Mouse (Mus musculus): ENCODE data around the gene Grid1. TPM values are rescaled to one million over a fixed set of nuclear protein-coding genes. Genes with fewer than 3 reads are reported as not detected.

Grid1 gene
- polyA plus RNA-seq, 1 experiment from 2014 or later = 0.41 TPM

- H3K9me3 ChIP-seq = no peaks in the 10 kb centered on the region
- no peaks in the 10 kb centered on the region for H3K27me3 ChIP-seq (replicated peaks)
- no peaks in the 10 kb centered on the region for H3K36me3 ChIP-seq
- H3K27ac ChIP-seq = no peak overlapping the region
- H3K4me1 ChIP-seq (replicated peaks) = no peaks in the 10 kb centered on the region
- H3K9ac ChIP-seq = no peak overlapping the region
- H3K4me3 ChIP-seq (replicated peaks) = no peak overlapping the region
- H3K4me2 ChIP-seq (replicated peaks) = no peak overlapping the region
- 76% methylated on average over 5 of the region's 5 CpGs for WGBS
- no peak for ATAC-seq
These were observed 23.7 kb downstream of the Grid1 start for GRCm38 (mm10) chr14:34843579-34843978.

- H3K4me2 ChIP-seq (replicated peaks) = no peak overlapping the region
- no peaks in the 10 kb centered on the region for H3K27me3 ChIP-seq (replicated peaks)
- H3K27ac ChIP-seq = no peak overlapping the region
- H3K36me3 ChIP-seq = no peaks in the 10 kb centered on the region
- no peaks in the 10 kb centered on the region for H3K4me1 ChIP-seq (replicated peaks)
- WGBS = 82% methylated on average over 3 of the region's 3 CpGs
- H3K9me3 ChIP-seq = no peaks in the 10 kb centered on the region
- ATAC-seq = no peak
- H3K4me3 ChIP-seq (replicated peaks) = no peak overlapping the region
- no peak overlapping the region for H3K9ac ChIP-seq
These were observed 24.3 kb downstream of the Grid1 start for GRCm38 (mm10) chr14:34844166-34844565.

- no peaks in the 10 kb centered on the region for H3K27me3 ChIP-seq (replicated peaks)
- H3K9ac ChIP-seq = no peak overlapping the region
- H3K4me3 ChIP-seq (replicated peaks) = no peak overlapping the region
- ATAC-seq = no peak
- H3K4me1 ChIP-seq (replicated peaks) = no peaks in the 10 kb centered on the region
- H3K9me3 ChIP-seq = no peaks in the 10 kb centered on the region
- 73% methylated on average over 4 of the region's 4 CpGs for WGBS
- H3K4me2 ChIP-seq (replicated peaks) = no peak overlapping the region
- no peaks in the 10 kb centered on the region for H3K36me3 ChIP-seq
- no peak overlapping the region for H3K27ac ChIP-seq
These were observed 26.9 kb downstream of the Grid1 start for GRCm38 (mm10) chr14:34846799-34847198.

GRCm38 (mm10) chr14:34847625-34848024, 27.7 kb downstream of the Grid1 start:
- Histone ChIP-seq H3K27me3 (replicated peaks) (no peaks in the 10 kb centered on the region), H3K9ac (no peak overlapping the region), H3K4me1 (replicated peaks) (no peaks in the 10 kb centered on the region), H3K36me3 (no peaks in the 10 kb centered on the region), H3K27ac (no peak overlapping the region), H3K9me3 (no peaks in the 10 kb centered on the region), H3K4me2 (replicated peaks) (no peak overlapping the region), H3K4me3 (replicated peaks) (no peak overlapping the region)
- ATAC-seq = no peak
- 88% methylated on average over 5 of the region's 5 CpGs for WGBS

- WGBS = 76% methylated on average over 9 of the region's 9 CpGs
- no peak overlapping the region for H3K27ac ChIP-seq
- no peak for ATAC-seq
These were observed 41.2 kb downstream of the Grid1 start for GRCm38 (mm10) chr14:34860891-34861780.

GRCm38 (mm10) chr14:34867266-34867665, 47.4 kb downstream of the Grid1 start:
- WGBS = 27% methylated on average over 5 of the region's 5 CpGs
- H3K4me3 ChIP-seq (replicated peaks) = no peak overlapping the region
- no peak overlapping the region for H3K27ac ChIP-seq
- no peaks in the 10 kb centered on the region for H3K4me1 ChIP-seq (replicated peaks)
- H3K9ac ChIP-seq = no peak overlapping the region
- no peaks in the 10 kb centered on the region for H3K36me3 ChIP-seq
- no peaks in the 10 kb centered on the region for H3K9me3 ChIP-seq
- no peak for ATAC-seq
- H3K4me2 ChIP-seq (replicated peaks) = no peak overlapping the region
- H3K27me3 ChIP-seq (replicated peaks) = no peaks in the 10 kb centered on the region

More at GRCm38 (mm10) chr14:34860891-34861780, 41.2 kb downstream of the Grid1 start:
- Histone ChIP-seq H3K36me3 (no peaks in the 10 kb centered on the region), H3K9ac (no peak overlapping the region), H3K4me2 (replicated peaks) (no peak overlapping the region), H3K4me1 (replicated peaks) (no peaks in the 10 kb centered on the region), H3K9me3 (no peaks in the 10 kb centered on the region), H3K4me3 (replicated peaks) (no peak overlapping the region), H3K27me3 (replicated peaks) (no peaks in the 10 kb centered on the region)

- Histone ChIP-seq H3K36me3 (no peaks in the 10 kb centered on the region), H3K9me3 (no peaks in the 10 kb centered on the region), H3K27me3 (replicated peaks) (no peaks in the 10 kb centered on the region), H3K4me1 (replicated peaks) (no peaks in the 10 kb centered on the region), H3K4me3 (replicated peaks) (no peak overlapping the region), H3K9ac (no peak overlapping the region), H3K4me2 (replicated peaks) (no peak overlapping the region), H3K27ac (no peak overlapping the region)
- ATAC-seq = no peak
- WGBS = 67% methylated on average over 6 of the region's 6 CpGs
These were observed 48.8 kb downstream of the Grid1 start for GRCm38 (mm10) chr14:34868513-34869260.

GRCm38 (mm10) chr14:34879996-34880395, 60.1 kb downstream of the Grid1 start:
- Histone ChIP-seq H3K27ac (no peak overlapping the region), H3K9me3 (no peaks in the 10 kb centered on the region), H3K27me3 (replicated peaks) (no peaks in the 10 kb centered on the region), H3K9ac (no peak overlapping the region), H3K4me2 (replicated peaks) (no peak overlapping the region), H3K4me1 (replicated peaks) (no peaks in the 10 kb centered on the region), H3K36me3 (no peaks in the 10 kb centered on the region), H3K4me3 (replicated peaks) (no peak overlapping the region)
- no peak for ATAC-seq
- 30% methylated on average over 6 of the region's 6 CpGs for WGBS

- no peaks in the 10 kb centered on the region for H3K4me1 ChIP-seq (replicated peaks)
- no peaks in the 10 kb centered on the region for H3K36me3 ChIP-seq
- ATAC-seq = no peak
- H3K9ac ChIP-seq = no peak overlapping the region
- no peaks in the 10 kb centered on the region for H3K9me3 ChIP-seq
- no peak overlapping the region for H3K27ac ChIP-seq
- H3K4me3 ChIP-seq (replicated peaks) = no peak overlapping the region
- 26% methylated on average over 8 of the region's 8 CpGs for WGBS
- H3K27me3 ChIP-seq (replicated peaks) = no peaks in the 10 kb centered on the region
- no peak overlapping the region for H3K4me2 ChIP-seq (replicated peaks)
These were observed 60.8 kb downstream of the Grid1 start for GRCm38 (mm10) chr14:34880431-34881421.

GRCm38 (mm10) chr14:34884194-34884593, 64.3 kb downstream of the Grid1 start:
- no peaks in the 10 kb centered on the region for H3K4me1 ChIP-seq (replicated peaks)
- ATAC-seq = no peak
- H3K27ac ChIP-seq = no peak overlapping the region
- WGBS = 92% methylated on average over 11 of the region's 11 CpGs
- H3K27me3 ChIP-seq (replicated peaks) = no peaks in the 10 kb centered on the region
- H3K4me3 ChIP-seq (replicated peaks) = no peak overlapping the region
- no peaks in the 10 kb centered on the region for H3K9me3 ChIP-seq
- no peak overlapping the region for H3K9ac ChIP-seq
- H3K36me3 ChIP-seq = no peaks in the 10 kb centered on the region
- no peak overlapping the region for H3K4me2 ChIP-seq (replicated peaks)

- H3K27ac ChIP-seq = no peak overlapping the region
- no peaks in the 10 kb centered on the region for H3K36me3 ChIP-seq
- 90% methylated on average over 3 of the region's 3 CpGs for WGBS
- no peak overlapping the region for H3K4me2 ChIP-seq (replicated peaks)
- H3K27me3 ChIP-seq (replicated peaks) = no peaks in the 10 kb centered on the region
- H3K4me1 ChIP-seq (replicated peaks) = no peaks in the 10 kb centered on the region
- no peaks in the 10 kb centered on the region for H3K9me3 ChIP-seq
- no peak for ATAC-seq
- no peak overlapping the region for H3K4me3 ChIP-seq (replicated peaks)
- H3K9ac ChIP-seq = no peak overlapping the region
These were observed 64.7 kb downstream of the Grid1 start for GRCm38 (mm10) chr14:34884611-34885010.

Data from intestine, embryonic 15.5 days (tissue).